Mouse (Mus musculus) heart, embryonic 14.5 days (tissue): ENCODE measurements around the gene Mfsd6. TPM values are rescaled to one million over a fixed set of nuclear protein-coding genes. Genes with fewer than 3 reads are reported as not detected.

Source experiments
- ATAC-seq: fragments of 200-750 bp; cut with Nextera tagmentation; 2 replicates; pipeline ENCODE4 v1.8.0; 2017; ENCODE audit warnings: low read depth, moderate TSS enrichment; ENCODE audit not compliant: insufficient number of reproducible peaks, insufficient read depth, low FRiP score
- H3K27ac ChIP-seq, 2 experiments: fragments of 200-500 bp in 1 of 2; fragments of 300-500 bp in 1 of 2; sonication (generic) in 1 of 2; replicated peaks in 1 of 2; 2 replicates each; pipeline ENCODE4 v1.5.1; 2012 to 2014; ENCODE audit warnings: low read depth in 2 of 2, low read length in 2 of 2, control low read depth in 1 of 2, mild to moderate bottlenecking in 1 of 2, mixed read lengths in 1 of 2; ENCODE audit not compliant: control insufficient read depth in 1 of 2, insufficient read depth in 1 of 2
- H3K27me3 ChIP-seq: fragments of 300-500 bp; sonication (generic); 2 replicates; pipeline ENCODE4 v1.6.1; 2014; ENCODE audit warnings: mild to moderate bottlenecking, low read length, control low read depth; ENCODE audit not compliant: control insufficient read depth, insufficient read depth
- H3K36me3 ChIP-seq: fragments of 300-500 bp; sonication (generic); 2 replicates; pipeline ENCODE4 v1.6.1; 2014; ENCODE audit warnings: mild to moderate bottlenecking, control low read depth, low read length, mixed read lengths; ENCODE audit not compliant: control insufficient read depth, insufficient read depth
- H3K4me1 ChIP-seq, 2 experiments: fragments of 200-500 bp in 1 of 2; fragments of 300-500 bp in 1 of 2; sonication (generic) in 1 of 2; 2 replicates each; pipeline ENCODE4 v1.6.1; 2012 to 2014; ENCODE audit warnings: low read length in 2 of 2, control low read depth in 1 of 2, mixed read lengths in 1 of 2; ENCODE audit not compliant: control insufficient read depth in 2 of 2, insufficient read depth in 2 of 2
- H3K4me2 ChIP-seq: fragments of 300-500 bp; sonication (generic); 2 replicates; pipeline ENCODE4 v1.6.1; 2014; ENCODE audit warnings: mild to moderate bottlenecking, low read length
- H3K4me3 ChIP-seq, 2 experiments: fragments of 200-500 bp in 1 of 2; fragments of 300-500 bp in 1 of 2; sonication (generic) in 1 of 2; 2 replicates each; pipeline ENCODE4 v1.5.1; 2012 to 2014; ENCODE audit warnings: low read length in 2 of 2, mild to moderate bottlenecking in 2 of 2, control low read depth in 1 of 2, low read depth in 1 of 2, moderate library complexity in 1 of 2; ENCODE audit not compliant: control insufficient read depth in 1 of 2, insufficient read depth in 1 of 2
- H3K9ac ChIP-seq: fragments of 300-500 bp; sonication (generic); 2 replicates; pipeline ENCODE4 v1.6.1; 2014; ENCODE audit warnings: mild to moderate bottlenecking, low read length
- H3K9me3 ChIP-seq: fragments of 300-500 bp; sonication (generic); 2 replicates; pipeline ENCODE4 v1.6.1; 2016; ENCODE audit warnings: low read length, control low read depth; ENCODE audit not compliant: control insufficient read depth
- WGBS: fragments of 180-500 bp; shearing (Covaris S2); extraction: QIAGEN DNeasy Blood & Tissue Kit; methylation state at CpG from one replicate; pipeline ENCODE4 v1.1.7; 2014; 5-methylcytosine and 5-hydroxymethylcytosine counted together
- polyA plus RNA-seq: library from polyadenylated mRNA; unstranded; fragments of >200 nt; fragmentation: Nextera tagmentation; extraction: Ambion mirVana; gene quantifications from 2 replicates; pipeline ENCODE4 v1.2.1, GENCODE M21; 2014

Gene Mfsd6
- polyA plus RNA-seq, 1 experiment from 2014 or later: 5.7 TPM

GRCm38 (mm10) chr1:52639090-52639489 is 88.2 kb downstream of the Mfsd6 start:
- peaks cover 32% of the 10 kb centered on the region for H3K36me3 ChIP-seq
- H3K27ac ChIP-seq: no peak overlapping the region
- no peak overlapping the region for H3K4me3 ChIP-seq
- H3K9ac ChIP-seq: no peak overlapping the region
- no peak overlapping the region for H3K4me2 ChIP-seq
- no peaks in the 10 kb centered on the region for H3K27me3 ChIP-seq
- ATAC-seq: no peak
- no peaks in the 10 kb centered on the region for H3K4me1 ChIP-seq
- no peaks in the 10 kb centered on the region for H3K9me3 ChIP-seq
- WGBS: 76% methylated on average over 7 of the region's 7 CpGs

- Histone ChIP-seq H3K4me3 (no peak overlapping the region), H3K9ac (no peak overlapping the region), H3K4me2 (no peak overlapping the region), H3K27ac (no peak overlapping the region), H3K27me3 (no peaks in the 10 kb centered on the region), H3K4me1 (no peaks in the 10 kb centered on the region), H3K9me3 (no peaks in the 10 kb centered on the region), H3K36me3 (peaks cover 32% of the 10 kb centered on the region)
- ATAC-seq: no peak
- WGBS: 82% methylated on average over 2 of the region's 2 CpGs
Observed at GRCm38 (mm10) chr1:52638101-52638500, 89.2 kb downstream of the Mfsd6 start.

GRCm38 (mm10) chr1:52635932-52636331 is 91.3 kb downstream of the Mfsd6 start:
- WGBS: 87% methylated on average over 3 of the region's 3 CpGs
- Histone ChIP-seq H3K36me3 (peaks cover 27% of the 10 kb centered on the region), H3K4me1 (peaks cover 0 to 11% of the 10 kb centered on the region in 2 experiments; a peak in 3 of 4 replicates), H3K4me3 (no peak overlapping the region), H3K27me3 (no peaks in the 10 kb centered on the region), H3K9me3 (no peaks in the 10 kb centered on the region), H3K4me2 (no peak overlapping the region), H3K9ac (no peak overlapping the region), H3K27ac (no peak overlapping the region)
- no peak for ATAC-seq

- Histone ChIP-seq H3K9ac (no peak overlapping the region), H3K4me1 (peaks cover 0 to 11% of the 10 kb centered on the region in 2 experiments; a peak in 3 of 4 replicates), H3K4me2 (no peak overlapping the region), H3K27ac (no peak overlapping the region), H3K36me3 (peaks cover 16% of the 10 kb centered on the region), H3K27me3 (no peaks in the 10 kb centered on the region), H3K4me3 (no peak overlapping the region), H3K9me3 (no peaks in the 10 kb centered on the region)
- WGBS: 85% methylated on average over 6 of the region's 6 CpGs
- no peak for ATAC-seq
Observed at GRCm38 (mm10) chr1:52634251-52634650, 93.0 kb downstream of the Mfsd6 start.

GRCm38 (mm10) chr1:52631570-52631969 is 95.7 kb downstream of the Mfsd6 start:
- Histone ChIP-seq H3K36me3 (no peaks in the 10 kb centered on the region), H3K9ac (peak overlapping the region; percentile 78), H3K27ac (no peak overlapping the region), H3K4me1 (peaks cover 0 to 11% of the 10 kb centered on the region in 2 experiments; a peak in 3 of 4 replicates), H3K9me3 (no peaks in the 10 kb centered on the region), H3K4me3 (peak overlapping the region in 1 of 2 experiments; percentile 69; a peak in 2 of 4 replicates), H3K4me2 (peak overlapping the region; percentile 63), H3K27me3 (no peaks in the 10 kb centered on the region)
- ATAC-seq: no peak
- whole genome bisulfite sequencing: 72% methylated on average over 2 of the region's 2 CpGs

- 1% methylated on average over 6 of the region's 6 CpGs for WGBS
- peak overlapping the region; percentile 51 to 72; a peak in 3 of 4 replicates for H3K27ac ChIP-seq
- peak overlapping the region; percentile 69 to 77 for H3K4me3 ChIP-seq
- H3K9ac ChIP-seq: peak overlapping the region; percentile 78
- no peaks in the 10 kb centered on the region for H3K36me3 ChIP-seq
- H3K27me3 ChIP-seq: no peaks in the 10 kb centered on the region
- no peaks in the 10 kb centered on the region for H3K9me3 ChIP-seq
- H3K4me1 ChIP-seq: peaks cover 0 to 11% of the 10 kb centered on the region in 2 experiments; a peak in 3 of 4 replicates
- peak overlapping the region; percentile 63 for H3K4me2 ChIP-seq
- peak; percentile 64; the same call in 1 of the 2 replicates for ATAC-seq
Observed at GRCm38 (mm10) chr1:52630937-52631299, 96.3 kb downstream of the Mfsd6 start.

GRCm38 (mm10) chr1:52630248-52630936 is 96.9 kb downstream of the Mfsd6 start, which contains the start of gene Nemp2:
Gene Nemp2, plus strand, starts transcription at chr1:52630703.
- peak within 1 kb of the TSS; percentile 51 to 72 for H3K27ac ChIP-seq
- no peaks in the 10 kb centered on the region for H3K36me3 ChIP-seq
- peak within 1 kb of the TSS; percentile 63 for H3K4me2 ChIP-seq
- no peaks in the 10 kb centered on the region for H3K27me3 ChIP-seq
- H3K9me3 ChIP-seq: no peaks in the 10 kb centered on the region
- WGBS: under 1% methylated on average over 35 of the region's 44 CpGs
- H3K4me3 ChIP-seq: peak within 1 kb of the TSS; percentile 69 to 77
- peak; percentile 85 for ATAC-seq
- H3K4me1 ChIP-seq: peaks cover 0 to 11% of the 10 kb centered on the region in 2 experiments; a peak in 3 of 4 replicates
- H3K9ac ChIP-seq: peak within 1 kb of the TSS; percentile 78
